Mouse (Mus musculus): ENCODE results near the gene Gna12. TPM values are rescaled to one million over a fixed set of nuclear protein-coding genes. Genes with fewer than 3 reads are reported as not detected.

Gene Gna12
- polyA plus RNA-seq, 1 experiment: 42.1 TPM

GRCm38 (mm10) chr5:140766566-140766965 is 63.7 kb downstream of the Gna12 start:
- Histone ChIP-seq H3ac (ENCODE audit: control insufficient read depth, insufficient read length, low read depth) (no peak overlapping the region), H3K27me3 (ENCODE audit: control insufficient read depth, insufficient read depth, insufficient read length) (no peaks in the 10 kb centered on the region), H3K79me3 (ENCODE audit: low read depth) (no peaks in the 10 kb centered on the region), H3K36me3 (ENCODE audit: control insufficient read depth, insufficient read depth) (peaks cover 5% of the 10 kb centered on the region), H3K4me3 (ENCODE audit: insufficient read depth, poor library complexity, severe bottlenecking) (no peak overlapping the region), H3K79me2 (ENCODE audit: control insufficient read depth, insufficient read depth) (peaks cover 9% of the 10 kb centered on the region)
- TF ChIP-seq USF1 (IDR thresholded peaks at IDR 0.05; ENCODE audit: low read depth) (no peak), MYOD1 (IDR thresholded peaks at IDR 0.05; ENCODE audit: control insufficient read depth, insufficient read length, low read depth) (no peak), MAX (IDR thresholded peaks at IDR 0.05) (no peak), CTCF (IDR thresholded peaks at IDR 0.05; ENCODE audit: control insufficient read depth, insufficient read depth, insufficient read length) (no peak), MYOG (IDR thresholded peaks at IDR 0.05; ENCODE audit: control insufficient read depth, extremely low read depth, insufficient read length) (no peak), FOSL1 (IDR thresholded peaks at IDR 0.05; ENCODE audit: insufficient read depth, low read length, poor library complexity, severe bottlenecking) (no peak), CEBPB (IDR thresholded peaks at IDR 0.05; ENCODE audit: low read depth) (no peak)

GRCm38 (mm10) chr5:140764921-140765613 is 65.2 kb downstream of the Gna12 start:
- Histone ChIP-seq H3K36me3 (ENCODE audit: control insufficient read depth, insufficient read depth) (peaks cover 5% of the 10 kb centered on the region), H3K79me2 (ENCODE audit: control insufficient read depth, insufficient read depth) (peaks cover 9% of the 10 kb centered on the region), H3K4me3 (ENCODE audit: insufficient read depth, poor library complexity, severe bottlenecking) (no peak overlapping the region), H3K27me3 (ENCODE audit: control insufficient read depth, insufficient read depth, insufficient read length) (no peaks in the 10 kb centered on the region), H3ac (ENCODE audit: control insufficient read depth, insufficient read length, low read depth) (no peak overlapping the region), H3K79me3 (ENCODE audit: low read depth) (no peaks in the 10 kb centered on the region)
- TF ChIP-seq MYOD1 (IDR thresholded peaks at IDR 0.05; ENCODE audit: control insufficient read depth, insufficient read length, low read depth): no peak
- no peak for TF ChIP-seq USF1 (IDR thresholded peaks at IDR 0.05; ENCODE audit: low read depth)
- TF ChIP-seq CEBPB (IDR thresholded peaks at IDR 0.05; ENCODE audit: low read depth): no peak
- TF ChIP-seq FOSL1 (IDR thresholded peaks at IDR 0.05; ENCODE audit: insufficient read depth, low read length, poor library complexity, severe bottlenecking): no peak

- H3ac ChIP-seq (ENCODE audit: control insufficient read depth, insufficient read length, low read depth): no peak overlapping the region
- TF ChIP-seq MYOG (IDR thresholded peaks at IDR 0.05; ENCODE audit: control insufficient read depth, extremely low read depth, insufficient read length): no peak
- TF ChIP-seq USF1 (IDR thresholded peaks at IDR 0.05; ENCODE audit: low read depth): no peak
- no peak overlapping the region for H3K4me3 ChIP-seq (ENCODE audit: insufficient read depth, poor library complexity, severe bottlenecking)
- peaks cover 9% of the 10 kb centered on the region for H3K79me2 ChIP-seq (ENCODE audit: control insufficient read depth, insufficient read depth)
- H3K27me3 ChIP-seq (ENCODE audit: control insufficient read depth, insufficient read depth, insufficient read length): no peaks in the 10 kb centered on the region
- peaks cover 11% of the 10 kb centered on the region for H3K36me3 ChIP-seq (ENCODE audit: control insufficient read depth, insufficient read depth)
- H3K79me3 ChIP-seq (ENCODE audit: low read depth): no peaks in the 10 kb centered on the region
Measured at GRCm38 (mm10) chr5:140762540-140762939, 67.7 kb downstream of the Gna12 start.

- Histone ChIP-seq H3ac (ENCODE audit: control insufficient read depth, insufficient read length, low read depth) (no peak overlapping the region), H3K27me3 (ENCODE audit: control insufficient read depth, insufficient read depth, insufficient read length) (no peaks in the 10 kb centered on the region), H3K4me3 (ENCODE audit: insufficient read depth, poor library complexity, severe bottlenecking) (no peak overlapping the region), H3K79me2 (ENCODE audit: control insufficient read depth, insufficient read depth) (no peaks in the 10 kb centered on the region), H3K36me3 (ENCODE audit: control insufficient read depth, insufficient read depth) (peaks cover 6% of the 10 kb centered on the region), H3K79me3 (ENCODE audit: low read depth) (no peaks in the 10 kb centered on the region)
- TF ChIP-seq CTCF (IDR thresholded peaks at IDR 0.05; ENCODE audit: control insufficient read depth, insufficient read depth, insufficient read length): no peak
- no peak for TF ChIP-seq USF1 (IDR thresholded peaks at IDR 0.05; ENCODE audit: low read depth)
- no peak for TF ChIP-seq FOSL1 (IDR thresholded peaks at IDR 0.05; ENCODE audit: insufficient read depth, low read length, poor library complexity, severe bottlenecking)
- TF ChIP-seq MAX (IDR thresholded peaks at IDR 0.05): no peak
- no peak for TF ChIP-seq MYOG (IDR thresholded peaks at IDR 0.05; ENCODE audit: control insufficient read depth, extremely low read depth, insufficient read length)
- no peak for TF ChIP-seq CEBPB (IDR thresholded peaks at IDR 0.05; ENCODE audit: low read depth)
- TF ChIP-seq MYOD1 (IDR thresholded peaks at IDR 0.05; ENCODE audit: control insufficient read depth, insufficient read length, low read depth): no peak
Measured at GRCm38 (mm10) chr5:140758864-140759263, 71.4 kb downstream of the Gna12 start.

- Histone ChIP-seq H3K27me3 (ENCODE audit: control insufficient read depth, insufficient read depth, insufficient read length) (no peaks in the 10 kb centered on the region), H3ac (ENCODE audit: control insufficient read depth, insufficient read length, low read depth) (no peak overlapping the region), H3K79me3 (ENCODE audit: low read depth) (no peaks in the 10 kb centered on the region), H3K79me2 (ENCODE audit: control insufficient read depth, insufficient read depth) (no peaks in the 10 kb centered on the region), H3K4me3 (ENCODE audit: insufficient read depth, poor library complexity, severe bottlenecking) (no peak overlapping the region), H3K36me3 (ENCODE audit: control insufficient read depth, insufficient read depth) (no peaks in the 10 kb centered on the region)
- no peak for TF ChIP-seq FOSL1 (IDR thresholded peaks at IDR 0.05; ENCODE audit: insufficient read depth, low read length, poor library complexity, severe bottlenecking)
- no peak for TF ChIP-seq MYOD1 (IDR thresholded peaks at IDR 0.05; ENCODE audit: control insufficient read depth, insufficient read length, low read depth)
- TF ChIP-seq MAX (IDR thresholded peaks at IDR 0.05): no peak
- no peak for TF ChIP-seq CTCF (IDR thresholded peaks at IDR 0.05; ENCODE audit: control insufficient read depth, insufficient read depth, insufficient read length)
- TF ChIP-seq USF1 (IDR thresholded peaks at IDR 0.05; ENCODE audit: low read depth): no peak
- TF ChIP-seq CEBPB (IDR thresholded peaks at IDR 0.05; ENCODE audit: low read depth): no peak
- TF ChIP-seq MYOG (IDR thresholded peaks at IDR 0.05; ENCODE audit: control insufficient read depth, extremely low read depth, insufficient read length): no peak
Measured at GRCm38 (mm10) chr5:140753223-140753622, 77.0 kb downstream of the Gna12 start.

- H3ac ChIP-seq (ENCODE audit: control insufficient read depth, insufficient read length, low read depth): no peak overlapping the region
- H3K79me2 ChIP-seq (ENCODE audit: control insufficient read depth, insufficient read depth): no peaks in the 10 kb centered on the region
- TF ChIP-seq MYOD1 (IDR thresholded peaks at IDR 0.05; ENCODE audit: control insufficient read depth, insufficient read length, low read depth) (no peak), FOSL1 (IDR thresholded peaks at IDR 0.05; ENCODE audit: insufficient read depth, low read length, poor library complexity, severe bottlenecking) (no peak), CEBPB (IDR thresholded peaks at IDR 0.05; ENCODE audit: low read depth) (no peak), CTCF (IDR thresholded peaks at IDR 0.05; ENCODE audit: control insufficient read depth, insufficient read depth, insufficient read length) (no peak), MAX (IDR thresholded peaks at IDR 0.05) (no peak), MYOG (IDR thresholded peaks at IDR 0.05; ENCODE audit: control insufficient read depth, extremely low read depth, insufficient read length) (no peak), USF1 (IDR thresholded peaks at IDR 0.05; ENCODE audit: low read depth) (no peak)
- H3K79me3 ChIP-seq (ENCODE audit: low read depth): no peaks in the 10 kb centered on the region
- H3K36me3 ChIP-seq (ENCODE audit: control insufficient read depth, insufficient read depth): no peaks in the 10 kb centered on the region
- H3K27me3 ChIP-seq (ENCODE audit: control insufficient read depth, insufficient read depth, insufficient read length): no peaks in the 10 kb centered on the region
- no peak overlapping the region for H3K4me3 ChIP-seq (ENCODE audit: insufficient read depth, poor library complexity, severe bottlenecking)
Measured at GRCm38 (mm10) chr5:140752639-140753038, 77.6 kb downstream of the Gna12 start.

All from C2C12 (cell line).